Mouse (Mus musculus) forebrain, embryonic 14.5 days (tissue): ENCODE measurements around the gene Zbtb34. TPM values are rescaled to one million over a fixed set of nuclear protein-coding genes. Genes with fewer than 3 reads are reported as not detected.

Experiments
- ATAC-seq: fragments of 200-750 bp; cut with Nextera tagmentation; 2 replicates; pipeline ENCODE4 v1.8.0; 2017; ENCODE audit warnings: mild to moderate bottlenecking, moderate library complexity
- DNase-seq: peaks from one replicate; pipeline ENCODE4 v3.0.0-alpha.2; 2015; ENCODE audit warnings: low spot score
- H3K27ac ChIP-seq: fragments of 300-500 bp; sonication (generic); 2 replicates; pipeline ENCODE4 v1.5.1; 2014; ENCODE audit warnings: low read depth, mild to moderate bottlenecking, control low read depth, low read length, moderate library complexity
- H3K27me3 ChIP-seq: fragments of 300-500 bp; sonication (generic); replicated peaks from 2 replicates; pipeline ENCODE4 v1.6.1; 2014; ENCODE audit warnings: low read length, control low read depth, mixed read lengths; ENCODE audit not compliant: control insufficient read depth, insufficient read depth
- H3K36me3 ChIP-seq: fragments of 300-500 bp; sonication (generic); 2 replicates; pipeline ENCODE4 v1.6.1; 2014; ENCODE audit warnings: low read length, control low read depth; ENCODE audit not compliant: control insufficient read depth, insufficient read depth
- H3K4me1 ChIP-seq: fragments of 300-500 bp; sonication (generic); 2 replicates; pipeline ENCODE4 v1.6.1; 2014; ENCODE audit warnings: antibody characterized with exemption, low read length, control low read depth; ENCODE audit not compliant: control insufficient read depth, insufficient read depth
- H3K4me2 ChIP-seq: fragments of 300-500 bp; sonication (generic); 2 replicates; pipeline ENCODE4 v1.6.1; 2014; ENCODE audit warnings: mild to moderate bottlenecking, control low read depth, low read length
- H3K4me3 ChIP-seq: fragments of 300-500 bp; sonication (generic); 2 replicates; pipeline ENCODE4 v1.5.1; 2014; ENCODE audit warnings: low read depth, low read length, control low read depth
- H3K9ac ChIP-seq: fragments of 300-500 bp; sonication (generic); 2 replicates; pipeline ENCODE4 v1.6.1; 2014; ENCODE audit warnings: mild to moderate bottlenecking, low read length, control low read depth, moderate library complexity
- H3K9me3 ChIP-seq: fragments of 300-500 bp; sonication (generic); replicated peaks from 2 replicates; pipeline ENCODE4 v1.6.1; 2016; ENCODE audit warnings: low read length, control low read depth, mixed read lengths; ENCODE audit not compliant: control insufficient read depth
- WGBS: fragments of 180-500 bp; shearing (Covaris S2); extraction: QIAGEN DNeasy Blood & Tissue Kit; methylation state at CpG from one replicate; pipeline ENCODE4 v1.1.7; 2014; 5-methylcytosine and 5-hydroxymethylcytosine counted together
- polyA plus RNA-seq: library from polyadenylated mRNA; unstranded; fragments of >200 nt; fragmentation: Nextera tagmentation; extraction: Ambion mirVana; gene quantifications from 2 replicates; pipeline ENCODE4 v1.2.1, GENCODE M21; 2014

The Zbtb34 gene
- polyA plus RNA-seq, result 5.1 and 6.3 TPM in 2 replicates

GRCm38 (mm10) chr2:33430771-33431699 lies at the start of gene Zbtb34:
Gene Zbtb34, minus strand, starts transcription at chr2:33431324.
- Histone ChIP-seq H3K27me3 (no peaks in the 10 kb centered on the region), H3K4me2 (peak within 1 kb of the TSS; percentile 93), H3K27ac (0 out of 2 replicates have a peak within 1 kb of the TSS, but pooled peaks have one; percentile 39), H3K4me1 (peaks cover 18% of the 10 kb centered on the region), H3K9ac (peak within 1 kb of the TSS; percentile 97), H3K36me3 (peaks cover 21% of the 10 kb centered on the region; the same call in 1 of the 2 replicates), H3K9me3 (no peaks in the 10 kb centered on the region), H3K4me3 (peak within 1 kb of the TSS; percentile 97)
- ATAC-seq, result peak; percentile 85
- under 1% methylated on average over 70 of the region's 102 CpGs for WGBS
- peak; percentile 76 for DNase-seq

GRCm38 (mm10) chr2:33477961-33478755 lies 47.0 kb upstream of the Zbtb34 start:
- ATAC-seq, result no peak
- Histone ChIP-seq H3K9me3 (no peaks in the 10 kb centered on the region), H3K4me3 (no peak overlapping the region), H3K4me1 (0 out of 2 replicates have a peak, but pooled peaks cover 2% of the 10 kb centered on the region), H3K9ac (no peak overlapping the region), H3K36me3 (no peaks in the 10 kb centered on the region), H3K4me2 (no peak overlapping the region), H3K27ac (no peak overlapping the region), H3K27me3 (no peaks in the 10 kb centered on the region)
- DNase-seq, result no peak
- 92% methylated on average over 10 of the region's 10 CpGs for WGBS

- Histone ChIP-seq H3K4me1 (0 out of 2 replicates have a peak, but pooled peaks cover 2% of the 10 kb centered on the region), H3K9me3 (no peaks in the 10 kb centered on the region), H3K27ac (no peak overlapping the region), H3K4me2 (no peak overlapping the region), H3K4me3 (no peak overlapping the region), H3K9ac (no peak overlapping the region), H3K27me3 (0 out of 2 replicates have a peak, but pooled peaks cover 5% of the 10 kb centered on the region), H3K36me3 (no peaks in the 10 kb centered on the region)
- DNase-seq (peak; percentile 89), ATAC-seq (no peak)
Observed at GRCm38 (mm10) chr2:33475961-33476360, 44.8 kb upstream of the Zbtb34 start.

DNA sequence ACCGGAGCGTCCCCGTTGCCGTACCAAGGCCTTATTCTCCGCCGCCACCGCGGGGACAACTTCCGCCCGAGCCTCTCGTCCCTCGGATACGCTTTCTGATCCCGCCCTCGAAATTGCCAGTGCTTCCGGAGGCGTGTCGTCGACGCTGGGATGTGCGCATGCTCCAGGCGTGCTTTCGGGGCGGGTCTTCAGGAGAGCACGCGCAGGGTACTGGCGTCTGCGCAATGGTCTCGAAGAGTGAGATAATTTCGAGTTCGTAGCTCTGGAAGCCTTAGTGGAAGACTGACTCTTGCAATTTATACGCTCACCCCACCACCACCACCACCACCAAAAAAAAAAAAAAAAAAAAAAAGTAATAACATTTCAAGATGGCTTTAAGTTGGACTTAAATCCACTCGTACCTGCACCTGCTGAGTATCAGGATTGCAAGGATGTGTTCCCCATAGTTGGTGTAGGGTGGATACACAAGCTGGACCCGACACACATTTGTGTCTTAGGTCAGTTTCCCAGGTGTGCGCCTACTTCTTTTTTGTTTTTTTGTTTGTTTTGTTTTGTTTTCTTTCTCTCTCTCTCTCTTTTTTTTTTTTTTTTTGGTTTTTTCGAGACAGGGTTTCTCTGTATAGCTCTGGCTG lies 37.5 kb upstream of the Zbtb34 start, which contains the start of gene Zbtb43:
Gene Zbtb43 (minus strand): TSS at position 94 of the 632 bp plus-strand sequence.
- 0 out of 2 replicates have a peak, but pooled peaks cover 5% of the 10 kb centered on the region for H3K27me3 ChIP-seq
- peak; percentile 99 for ATAC-seq
- peak within 1 kb of the TSS; percentile 97 for H3K4me3 ChIP-seq
- peak within 1 kb of the TSS; percentile 82 for H3K4me2 ChIP-seq
- peaks cover 8% of the 10 kb centered on the region for H3K4me1 ChIP-seq
- peak within 1 kb of the TSS; percentile 48; the same call in 1 of the 2 replicates for H3K27ac ChIP-seq
- DNase-seq, result peak; percentile 98
- WGBS, result 6% methylated on average over 36 of the region's 36 CpGs
- H3K36me3 ChIP-seq, result peaks cover 11% of the 10 kb centered on the region; the same call in 1 of the 2 replicates
- peak within 1 kb of the TSS; percentile 90 for H3K9ac ChIP-seq
- no peaks in the 10 kb centered on the region for H3K9me3 ChIP-seq

GRCm38 (mm10) chr2:33467546-33468465 lies 36.7 kb upstream of the Zbtb34 start:
- DNase-seq (no peak), ATAC-seq (peak; percentile 75)
- Histone ChIP-seq H3K9ac (peak overlapping the region; percentile 90), H3K4me3 (peak overlapping the region; percentile 97), H3K27me3 (0 out of 2 replicates have a peak, but pooled peaks cover 2% of the 10 kb centered on the region), H3K4me2 (peak overlapping the region; percentile 82), H3K27ac (peak overlapping the region; percentile 48; the same call in 1 of the 2 replicates), H3K9me3 (no peaks in the 10 kb centered on the region), H3K4me1 (peaks cover 8% of the 10 kb centered on the region), H3K36me3 (peaks cover 16% of the 10 kb centered on the region)
- 8% methylated on average over 42 of the region's 57 CpGs for whole genome bisulfite sequencing

DNA sequence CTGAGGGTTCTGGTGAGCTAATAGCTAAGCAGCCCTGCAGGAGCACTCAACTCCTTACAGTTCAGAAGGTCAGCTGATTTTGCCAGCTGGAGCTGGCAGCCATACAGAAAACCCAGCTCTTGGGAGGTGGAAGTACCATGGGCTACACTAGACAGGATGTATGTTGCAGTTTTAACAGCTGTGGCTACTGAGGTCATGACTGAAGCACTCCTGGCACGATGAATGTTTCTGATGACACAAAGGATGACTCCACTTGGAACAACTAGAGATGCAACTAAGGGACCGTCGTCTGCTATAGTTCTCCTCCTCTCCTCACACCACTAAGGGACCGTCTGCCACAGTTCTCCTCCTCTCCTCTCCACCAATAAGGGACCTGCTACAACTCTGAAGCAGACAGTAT lies 34.8 kb upstream of the Zbtb34 start:
- Histone ChIP-seq H3K27me3 (no peaks in the 10 kb centered on the region), H3K27ac (no peak overlapping the region), H3K9me3 (no peaks in the 10 kb centered on the region), H3K9ac (no peak overlapping the region), H3K36me3 (peaks cover 34% of the 10 kb centered on the region), H3K4me2 (no peak overlapping the region), H3K4me3 (no peak overlapping the region), H3K4me1 (peaks cover 8% of the 10 kb centered on the region)
- ATAC-seq (no peak), DNase-seq (no peak)
- WGBS, result 77% methylated on average over 4 of the region's 4 CpGs

DNA sequence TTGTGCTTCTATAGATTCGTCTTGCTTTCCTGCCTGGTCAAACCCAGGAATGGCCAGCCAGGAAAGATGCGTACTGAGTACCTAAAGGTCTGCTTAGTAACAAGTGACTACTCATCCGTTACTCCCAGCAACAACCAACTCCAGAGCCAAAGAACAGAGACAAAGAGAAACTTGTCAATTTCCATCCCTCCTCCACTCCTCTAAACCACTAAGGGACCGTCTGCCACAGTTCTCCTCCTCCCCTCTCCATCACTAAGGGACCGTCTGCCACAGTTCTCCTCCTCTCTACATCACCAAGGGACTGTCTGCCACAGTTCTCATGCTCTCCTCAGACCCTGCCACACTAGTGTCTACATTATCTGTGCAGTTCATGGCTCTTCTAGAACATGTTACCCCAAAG lies 34.1 kb upstream of the Zbtb34 start:
- no peaks in the 10 kb centered on the region for H3K9me3 ChIP-seq
- 55% methylated on average over 5 of the region's 5 CpGs for WGBS
- H3K27me3 ChIP-seq, result no peaks in the 10 kb centered on the region
- no peak overlapping the region for H3K9ac ChIP-seq
- peaks cover 8% of the 10 kb centered on the region for H3K4me1 ChIP-seq
- H3K36me3 ChIP-seq, result peaks cover 38% of the 10 kb centered on the region
- no peak overlapping the region for H3K4me2 ChIP-seq
- no peak overlapping the region for H3K27ac ChIP-seq
- ATAC-seq (no peak), DNase-seq (no peak)
- no peak overlapping the region for H3K4me3 ChIP-seq
